Mouse (Mus musculus): ENCODE results near the gene Terb2.

- TF ChIP-seq POLR2A (IDR thresholded peaks at IDR 0.05; ENCODE audit: insufficient read length, low read depth) (no peak), MYOG (IDR thresholded peaks at IDR 0.05; ENCODE audit: control insufficient read depth in 1 of 3, insufficient read depth in 1 of 3, insufficient read length in 2 of 3, low read depth in 2 of 3) (no peak), E2F4 (IDR thresholded peaks at IDR 0.05; ENCODE audit: insufficient read depth) (no peak)
Observed at GRCm38 (mm10) chr2:122186751-122187150, 679 bp downstream of the Terb2 start.

Measured in myocyte (in vitro differentiated cells).